Mouse (Mus musculus) small intestine, adult 2 months (tissue): ENCODE results near the gene Serpinh1.

ENCODE experiments used
- CTCF ChIP-seq: fragments of 200-500 bp; IDR thresholded peaks from 2 replicates; pipeline ENCODE4 v1.5.1; 2012; ENCODE audit warnings: low read depth, mild to moderate bottlenecking, control low read depth, inconsistent platforms, low read length, moderate library complexity, mixed read lengths; ENCODE audit not compliant: insufficient replicate concordance, insufficient read length; ENCODE audit errors: extremely low read depth
- POLR2A ChIP-seq: fragments of 200-500 bp; IDR thresholded peaks from 2 replicates; pipeline ENCODE4 v1.6.1; 2012; ENCODE audit warnings: low read depth, mild to moderate bottlenecking, control low read depth, inconsistent platforms, low read length, moderate library complexity

GRCm38 (mm10) chr7:99395385-99395784 lies 42.3 kb upstream of the Serpinh1 start:
- TF ChIP-seq CTCF: no peak
- no peak for TF ChIP-seq POLR2A
